Mouse (Mus musculus): ENCODE results near the gene Rspo1.

- TF ChIP-seq CTCF (IDR thresholded peaks at IDR 0.05; ENCODE audit: control insufficient read depth, insufficient read depth, insufficient read length) = no peak
- no peak for TF ChIP-seq CEBPB (IDR thresholded peaks at IDR 0.05; ENCODE audit: low read depth)
Observed at GRCm38 (mm10) chr4:124989787-124990253, 3.6 kb downstream of the Rspo1 start.

All from C2C12 (cell line).